Mouse (Mus musculus) spleen, adult 2 months (tissue): ENCODE data around the gene Ppp4r2. TPM values are rescaled to one million over a fixed set of nuclear protein-coding genes. Genes with fewer than 3 reads are reported as not detected.
"Not testable (repeated sequence)": the region's sequence is repeated elsewhere in the genome, so short reads cannot be mapped to it uniquely, and the experiment has no call there.

Experiments
- DNase-seq, 2 experiments: peaks; one replicate each; pipeline versions ENCODE4 v3.0.0 to v3.0.0-alpha.2; 2012 to 2021; ENCODE audit warnings: low spot score in 2 of 2, low read depth in 1 of 2
- H3K27ac ChIP-seq: fragments of 200-500 bp; 2 replicates; pipeline ENCODE4 v1.5.1; 2012; ENCODE audit warnings: low read length, inconsistent platforms; ENCODE audit not compliant: insufficient read depth
- H3K27me3 ChIP-seq: fragments of 200-500 bp; 2 replicates; pipeline ENCODE4 v1.6.1; 2012; ENCODE audit warnings: mild to moderate bottlenecking, moderate library complexity, low read length, inconsistent platforms; ENCODE audit not compliant: control insufficient read depth, insufficient read depth
- H3K36me3 ChIP-seq: fragments of 200-500 bp; 2 replicates; pipeline ENCODE4 v1.6.1; 2012; ENCODE audit warnings: mild to moderate bottlenecking, low read length, inconsistent platforms; ENCODE audit not compliant: control insufficient read depth, insufficient read depth
- H3K4me1 ChIP-seq: fragments of 200-500 bp; 2 replicates; pipeline ENCODE4 v1.6.1; 2011; ENCODE audit warnings: inconsistent platforms; ENCODE audit not compliant: control insufficient read depth, insufficient read depth, insufficient read length
- H3K4me3 ChIP-seq: fragments of 200-500 bp; 2 replicates; pipeline ENCODE4 v1.5.1; 2011; ENCODE audit warnings: mild to moderate bottlenecking, inconsistent platforms; ENCODE audit not compliant: insufficient read depth, insufficient read length; ENCODE audit errors: extremely low read depth
- CTCF ChIP-seq: fragments of 200-500 bp; IDR thresholded peaks from 2 replicates; pipeline ENCODE4 v1.5.1; 2011; ENCODE audit warnings: mild to moderate bottlenecking, inconsistent platforms; ENCODE audit not compliant: insufficient read depth, insufficient read length, insufficient replicate concordance; ENCODE audit errors: extremely low read depth
- POLR2A ChIP-seq: fragments of 200-500 bp; IDR thresholded peaks from 2 replicates; pipeline ENCODE4 v1.6.1; 2011; ENCODE audit warnings: low read depth, low read length, inconsistent platforms
- WGBS: fragments of 180-500 bp; shearing (Covaris S2); methylation state at CpG from one replicate; pipeline ENCODE4 v1.1.7; 2018; 5-methylcytosine and 5-hydroxymethylcytosine counted together
- polyA plus RNA-seq: library from polyadenylated mRNA; depleted of rRNA; stranded (reverse); fragments of >200 nt; gene quantifications from 2 replicates; pipeline ENCODE4 v1.2.3, GENCODE M21; 2012

Ppp4r2 gene
- polyA plus RNA-seq, 1 experiment = 10.1 TPM

DNA sequence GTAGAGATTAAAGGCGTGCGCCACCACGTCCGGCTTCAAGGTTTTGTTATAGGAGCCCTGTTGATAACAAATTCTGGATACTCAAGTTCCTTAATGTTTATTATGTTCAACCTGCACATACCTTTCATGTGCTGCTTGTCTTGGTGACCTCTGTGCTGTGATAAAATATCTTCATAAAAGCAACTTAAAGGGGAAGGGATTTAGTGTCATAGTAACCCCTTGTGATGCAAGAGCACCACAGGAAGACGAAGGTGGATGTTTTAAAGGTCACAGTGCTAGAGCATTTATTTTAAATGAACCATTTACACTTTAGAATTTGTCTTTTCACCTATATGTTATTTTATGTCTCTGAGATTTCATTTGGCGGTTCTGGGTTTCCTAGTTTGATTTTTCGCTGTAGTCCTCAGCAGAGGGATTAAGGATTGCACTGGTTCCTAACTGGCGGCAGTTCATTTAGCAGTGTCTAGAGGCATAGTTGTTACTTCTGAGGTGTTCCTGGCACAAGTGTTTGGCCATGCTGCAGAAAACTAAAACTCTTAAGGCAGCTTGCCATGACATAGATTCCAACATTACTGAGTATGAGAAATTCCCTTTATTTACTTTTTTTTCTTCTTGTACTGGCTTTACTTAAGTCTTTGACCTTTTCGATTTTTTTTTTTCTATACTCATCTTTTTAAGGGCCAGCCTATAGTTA is 15.4 kb downstream of the Ppp4r2 start:
- peaks cover 4% of the 10 kb centered on the region for H3K4me1 ChIP-seq
- H3K4me3 ChIP-seq = no peak overlapping the region
- no peak overlapping the region for H3K27ac ChIP-seq
- 88% methylated on average over 9 of the region's 9 CpGs for WGBS
- H3K27me3 ChIP-seq = no peaks in the 10 kb centered on the region
- no peak for TF ChIP-seq CTCF
- TF ChIP-seq POLR2A = no peak
- DNase-seq = no peak
- H3K36me3 ChIP-seq = peaks cover 7% of the 10 kb centered on the region

DNA sequence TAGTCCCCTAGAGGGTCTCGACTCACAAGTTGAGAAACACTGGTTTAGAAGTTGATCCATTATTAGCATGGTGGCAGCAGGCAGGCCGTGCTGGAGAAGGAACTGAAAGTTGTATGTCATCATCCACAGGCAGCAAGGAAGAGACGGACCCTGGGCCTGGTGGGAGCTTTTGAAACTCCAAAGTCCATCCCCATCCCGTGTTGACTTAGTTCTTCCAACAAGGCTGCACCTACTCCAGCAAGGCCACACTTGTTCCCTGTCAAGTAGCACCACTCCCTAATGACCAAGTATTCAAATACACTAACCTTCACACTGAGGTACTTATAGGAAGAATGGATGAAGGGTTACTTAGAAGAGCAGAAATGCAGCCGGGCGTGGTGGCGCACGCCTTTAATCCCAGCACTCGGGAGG is 17.3 kb downstream of the Ppp4r2 start:
- H3K27me3 ChIP-seq = no peaks in the 10 kb centered on the region
- WGBS = 70% methylated on average over 9 of the region's 9 CpGs
- DNase-seq = no peak
- TF ChIP-seq CTCF = no peak
- no peak for TF ChIP-seq POLR2A
- H3K4me1 ChIP-seq = peaks cover 4% of the 10 kb centered on the region
- no peak overlapping the region for H3K27ac ChIP-seq
- H3K36me3 ChIP-seq = peaks cover 7% of the 10 kb centered on the region
- H3K4me3 ChIP-seq = no peak overlapping the region

DNA sequence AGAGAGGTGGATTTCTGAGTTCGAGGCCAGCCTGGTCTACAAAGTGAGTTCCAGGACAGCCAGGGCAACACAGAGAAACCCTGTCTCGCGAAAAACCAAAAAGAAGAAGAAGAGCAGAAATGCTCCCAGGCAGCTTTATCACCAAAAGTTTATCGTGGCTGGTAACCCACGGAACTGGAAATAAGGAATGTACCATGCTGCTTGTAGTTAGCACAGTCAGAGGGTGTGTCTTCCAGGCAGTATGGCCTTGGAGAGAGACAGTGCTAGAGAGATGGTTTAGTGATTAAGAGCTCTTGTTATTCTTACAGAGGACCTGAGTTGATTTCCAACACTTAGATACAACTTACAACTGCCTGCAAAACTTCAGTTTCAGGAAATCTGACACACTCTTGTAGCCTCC is 17.7 kb downstream of the Ppp4r2 start:
- H3K27me3 ChIP-seq = no peaks in the 10 kb centered on the region
- DNase-seq = no peak
- peaks cover 4% of the 10 kb centered on the region for H3K4me1 ChIP-seq
- WGBS = 75% methylated on average over 5 of the region's 5 CpGs
- no peak overlapping the region for H3K27ac ChIP-seq
- peaks cover 8% of the 10 kb centered on the region for H3K36me3 ChIP-seq
- TF ChIP-seq POLR2A (no peak), CTCF (no peak)
- H3K4me3 ChIP-seq = no peak overlapping the region

- DNase-seq = no peak
- TF ChIP-seq CTCF (no peak), POLR2A (no peak)
Observed at GRCm38 (mm10) chr6:100865321-100865720, 31.9 kb downstream of the Ppp4r2 start.

DNA sequence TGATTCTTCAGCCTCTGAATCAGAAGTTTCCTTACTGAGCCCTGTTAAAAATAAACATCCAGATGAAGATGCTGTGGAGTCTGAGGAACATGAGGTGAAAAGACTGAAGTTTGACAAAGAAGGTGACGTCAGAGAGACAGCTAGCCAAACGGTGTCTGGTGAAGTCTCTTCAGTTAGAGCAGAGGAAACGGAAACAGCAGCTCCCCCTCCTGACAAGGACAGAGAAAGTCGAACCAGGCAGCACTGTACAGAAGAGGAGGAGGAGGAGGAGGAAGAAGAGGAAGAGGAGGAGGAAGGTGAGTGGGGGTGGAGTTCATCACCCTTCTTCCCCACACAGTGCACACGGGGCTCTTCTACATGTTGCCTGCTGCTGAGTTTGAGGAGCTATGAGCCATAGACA is 32.4 kb downstream of the Ppp4r2 start:
- 57% methylated on average over 5 of the region's 5 CpGs for WGBS
- not testable (repeated sequence) for DNase-seq, H3K4me1 ChIP-seq, H3K27me3 ChIP-seq, H3K4me3 ChIP-seq, H3K27ac ChIP-seq
- peaks cover 10% of the 10 kb centered on the region for H3K36me3 ChIP-seq

More at GRCm38 (mm10) chr6:100865321-100865720, 31.9 kb downstream of the Ppp4r2 start:
- WGBS = 91% methylated on average over 6 of the region's 6 CpGs
- Histone ChIP-seq H3K4me1 (no peaks in the 10 kb centered on the region), H3K27me3 (no peaks in the 10 kb centered on the region), H3K36me3 (peaks cover 10% of the 10 kb centered on the region), H3K4me3 (no peak overlapping the region), H3K27ac (no peak overlapping the region)

DNA sequence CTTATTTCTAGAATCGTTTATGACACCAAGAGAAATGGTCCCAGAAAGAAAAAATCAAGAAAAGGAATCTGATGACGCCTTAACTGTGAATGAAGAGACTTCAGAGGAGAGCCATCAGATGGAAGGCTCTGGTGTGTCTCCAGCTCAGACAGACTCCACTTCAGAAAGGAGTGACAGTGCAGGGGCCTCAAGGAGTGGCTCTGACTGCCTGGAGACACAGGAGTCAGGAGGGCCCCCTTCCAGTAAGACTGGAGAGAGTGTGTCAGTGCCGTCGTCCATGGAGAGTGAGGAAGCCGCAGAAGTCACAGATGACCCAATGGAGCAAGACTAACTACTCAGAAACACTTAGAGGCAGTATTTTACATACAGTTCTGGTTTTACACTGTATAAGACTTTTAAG is 32.8 kb downstream of the Ppp4r2 start:
- not testable (repeated sequence) for H3K4me3 ChIP-seq, H3K4me1 ChIP-seq, DNase-seq, H3K27me3 ChIP-seq, H3K36me3 ChIP-seq, H3K27ac ChIP-seq
- 91% methylated on average over 5 of the region's 5 CpGs for WGBS

DNA sequence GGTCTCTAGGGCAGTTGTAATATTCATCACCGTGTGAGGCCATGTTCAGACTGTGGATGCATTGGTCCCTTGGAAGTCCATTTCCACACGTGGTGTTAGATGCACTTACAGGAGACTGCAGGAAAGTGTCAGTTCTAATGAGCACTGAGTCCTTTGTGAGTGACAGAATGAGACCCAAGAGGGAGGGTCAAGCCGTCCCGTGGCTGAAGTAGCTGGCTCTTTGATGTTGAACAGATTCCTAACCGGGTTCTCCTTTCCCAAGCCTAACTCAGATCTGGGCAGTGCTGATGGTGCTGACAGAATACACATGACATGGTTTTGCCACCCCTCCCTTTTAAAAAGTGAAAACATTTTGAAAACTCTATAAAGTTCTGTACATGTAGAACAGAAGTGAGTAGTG is 35.4 kb downstream of the Ppp4r2 start:
- WGBS = 85% methylated on average over 5 of the region's 5 CpGs
- no peak overlapping the region for H3K27ac ChIP-seq
- no peaks in the 10 kb centered on the region for H3K4me1 ChIP-seq
- TF ChIP-seq CTCF = no peak
- no peak for TF ChIP-seq POLR2A
- no peak for DNase-seq
- H3K36me3 ChIP-seq = peaks cover 4% of the 10 kb centered on the region
- H3K4me3 ChIP-seq = no peak overlapping the region
- no peaks in the 10 kb centered on the region for H3K27me3 ChIP-seq

- Histone ChIP-seq H3K4me3 (no peak overlapping the region), H3K36me3 (peaks cover 4% of the 10 kb centered on the region), H3K27ac (no peak overlapping the region), H3K27me3 (no peaks in the 10 kb centered on the region), H3K4me1 (no peaks in the 10 kb centered on the region)
- TF ChIP-seq CTCF (no peak), POLR2A (no peak)
- DNase-seq = no peak
- 86% methylated on average over 9 of the region's 9 CpGs for WGBS
Observed at GRCm38 (mm10) chr6:100869909-100870308, 36.5 kb downstream of the Ppp4r2 start.
